Mouse (Mus musculus) cerebral cortex, adult 2 months (tissue): ENCODE measurements around the gene Upf3a.

ENCODE experiments used
- WGBS: fragments of 180-500 bp; shearing (Covaris S2); methylation state at CpG from one replicate; pipeline ENCODE4 v1.1.7; 2018; 5-methylcytosine and 5-hydroxymethylcytosine counted together

The Upf3a gene

DNA sequence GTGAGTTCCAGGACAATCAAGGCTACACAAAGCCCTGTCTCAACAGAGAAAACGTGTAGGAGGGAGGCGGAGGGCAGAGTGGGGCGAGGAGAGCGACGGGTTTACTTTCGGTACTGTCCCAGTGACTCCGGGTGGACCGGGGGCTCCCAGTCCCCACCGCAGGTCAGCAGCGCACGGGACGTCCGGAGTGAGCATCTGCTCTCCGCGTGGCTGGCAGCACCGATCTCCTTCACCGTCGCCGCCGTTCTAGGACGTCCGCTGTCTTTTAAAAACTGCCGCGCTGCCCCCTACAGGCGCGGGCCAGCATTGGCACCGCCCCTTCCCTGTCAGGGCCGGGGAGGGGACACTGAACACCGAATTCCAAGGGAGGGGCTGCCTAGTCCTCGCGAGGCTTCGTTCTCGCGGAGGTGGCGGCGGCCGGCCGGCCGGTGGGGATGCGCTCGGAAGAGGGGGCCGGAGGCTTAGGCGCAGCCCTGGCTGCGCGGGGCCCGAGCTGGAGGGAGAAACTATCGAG is at the start of gene Upf3a:
TSS of gene Upf3a (plus strand) at position 366 of the 514 bp plus-strand sequence.
- WGBS: 1% methylated on average over 47 of the region's 47 CpGs

DNA sequence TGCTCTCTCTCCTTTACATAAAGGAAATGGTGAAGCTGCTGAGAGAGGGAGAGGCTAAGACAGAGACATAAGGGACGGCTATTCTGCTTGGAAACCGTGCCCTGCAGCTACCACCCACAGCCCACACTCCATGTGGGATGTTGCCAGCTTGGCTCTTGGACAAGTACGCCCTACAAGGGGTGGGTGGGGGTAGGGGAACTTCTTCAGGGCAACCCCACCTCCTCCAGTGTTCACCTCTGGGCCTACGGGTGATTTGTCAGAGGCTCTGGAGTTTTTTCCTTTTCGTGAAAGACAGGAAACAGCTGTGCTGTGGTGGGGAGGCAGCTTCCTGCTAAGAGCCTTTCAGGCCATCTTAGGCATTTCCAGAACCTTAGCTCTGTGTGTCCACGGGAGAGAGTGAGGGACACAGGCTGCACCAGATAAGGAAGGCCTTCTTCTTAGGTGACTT is 45.1 kb upstream of the Upf3a start:
- whole genome bisulfite sequencing: 18% methylated on average over 6 of the region's 6 CpGs

DNA sequence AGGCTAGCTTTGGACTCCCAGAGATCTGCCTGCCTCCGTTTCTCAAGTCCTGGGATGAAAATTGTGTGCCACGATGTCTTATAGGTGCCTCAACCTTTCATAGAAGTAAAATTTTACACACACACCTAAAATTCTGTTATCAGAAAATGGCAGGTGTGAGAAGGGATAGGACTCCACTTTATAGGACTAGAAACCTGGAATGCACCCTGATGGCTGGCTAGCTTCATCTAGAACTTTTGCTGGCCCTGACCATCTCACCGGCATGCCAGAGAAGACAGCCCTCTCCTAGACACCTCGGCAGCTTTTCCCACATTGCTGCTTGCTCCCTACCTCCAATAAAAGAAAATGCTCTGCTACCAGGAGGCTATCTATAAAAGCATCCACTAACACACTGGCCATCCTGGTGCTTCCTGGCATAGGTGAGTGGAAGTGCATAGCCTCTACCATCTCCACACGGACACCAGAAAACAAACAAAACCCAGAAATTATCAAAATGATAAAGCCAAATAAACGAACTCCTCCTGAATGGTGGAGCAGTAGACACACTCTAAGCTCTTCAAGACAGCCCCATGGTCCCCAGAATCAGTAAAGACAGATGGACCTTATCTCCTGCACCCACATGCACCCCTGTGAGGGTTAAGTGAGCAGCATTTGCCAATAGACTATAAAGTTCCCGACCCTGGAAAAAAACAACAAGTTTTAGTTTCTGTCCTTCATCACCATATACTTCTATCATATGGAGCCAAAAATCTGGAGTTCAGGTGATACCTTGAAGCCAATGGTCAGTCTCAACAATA is 44.4 kb upstream of the Upf3a start:
- 84% methylated on average over 7 of the region's 7 CpGs for WGBS

DNA sequence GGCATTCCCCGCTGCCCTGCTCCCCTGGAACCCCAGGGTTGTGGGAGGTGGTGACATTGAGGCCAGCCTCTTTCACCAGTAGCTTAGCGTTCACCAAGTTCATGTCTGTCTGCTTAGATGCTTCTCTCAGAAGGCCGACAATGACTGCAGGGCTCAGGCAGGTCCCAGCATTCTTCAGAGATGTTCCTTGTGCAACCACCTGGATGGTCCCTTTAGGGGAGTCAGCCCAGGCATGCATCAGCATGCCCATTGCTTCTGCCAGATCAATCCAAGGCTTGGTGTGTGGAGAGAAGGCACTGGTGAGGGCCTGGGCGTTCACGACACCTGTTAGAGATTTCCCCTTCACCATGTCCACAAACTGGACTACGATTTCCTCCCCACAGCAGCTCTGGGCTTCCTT is 39.2 kb upstream of the Upf3a start:
- 98% methylated on average over 5 of the region's 6 CpGs for WGBS

DNA sequence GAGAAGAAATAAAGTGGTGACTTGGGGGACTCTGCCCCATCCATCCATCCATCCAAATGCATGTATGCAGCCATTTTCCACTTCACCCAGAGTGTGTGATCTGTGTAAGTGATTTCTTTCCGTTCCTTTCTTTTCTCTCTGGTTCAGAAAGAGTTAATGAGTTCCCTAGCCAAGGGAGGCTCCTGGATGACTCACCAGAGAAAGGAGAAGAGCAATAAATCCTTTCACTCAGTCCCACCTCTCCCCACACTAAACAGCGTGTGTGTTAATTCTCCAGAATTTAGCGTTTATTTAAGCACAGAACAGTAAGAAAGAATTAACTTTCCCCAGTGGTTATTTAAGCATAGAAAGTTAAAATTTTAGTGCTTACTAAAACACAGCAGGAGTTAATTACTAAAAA is 37.8 kb upstream of the Upf3a start:
- WGBS: 39% methylated on average over 3 of the region's 3 CpGs

DNA sequence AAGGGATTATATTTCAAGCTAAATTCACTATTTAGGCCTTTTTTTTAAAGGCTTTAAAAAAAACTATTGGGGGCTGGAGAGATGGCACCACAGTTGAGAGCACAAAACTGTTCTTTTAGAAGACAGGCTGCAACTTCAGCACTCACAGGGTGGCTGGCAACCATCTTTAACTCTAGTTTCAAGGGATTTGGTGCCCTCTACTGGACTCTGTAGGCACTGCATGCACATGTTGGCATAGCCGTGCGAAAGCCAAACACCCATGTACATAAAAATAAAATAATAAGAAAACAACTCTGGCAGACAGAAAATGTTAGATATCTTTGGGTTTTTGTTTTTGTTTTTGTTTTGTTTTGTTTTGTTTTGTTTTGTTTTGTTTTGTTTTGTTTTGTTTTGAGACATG is 31.7 kb upstream of the Upf3a start:
- 26% methylated on average over 2 of the region's 2 CpGs for WGBS

DNA sequence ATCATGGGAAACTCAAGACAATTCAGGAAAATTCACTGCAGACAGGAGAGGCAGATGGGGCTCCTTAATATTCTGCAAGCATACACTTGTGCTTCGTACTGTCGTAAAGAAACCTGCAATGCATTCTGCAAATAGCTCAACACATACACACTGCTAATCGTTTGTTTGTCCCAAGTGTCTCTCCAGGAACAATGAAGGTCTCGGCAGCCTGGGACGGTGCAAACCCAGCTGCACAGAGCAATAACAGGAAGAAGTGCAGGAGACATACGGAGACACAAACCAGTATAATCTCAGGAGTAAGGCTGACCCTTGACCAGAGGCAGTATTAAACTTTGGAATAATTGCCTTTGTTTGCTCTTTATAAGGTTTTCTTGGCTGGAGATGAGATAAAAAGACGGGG is 28.9 kb upstream of the Upf3a start:
- 53% methylated on average over 7 of the region's 7 CpGs for WGBS

DNA sequence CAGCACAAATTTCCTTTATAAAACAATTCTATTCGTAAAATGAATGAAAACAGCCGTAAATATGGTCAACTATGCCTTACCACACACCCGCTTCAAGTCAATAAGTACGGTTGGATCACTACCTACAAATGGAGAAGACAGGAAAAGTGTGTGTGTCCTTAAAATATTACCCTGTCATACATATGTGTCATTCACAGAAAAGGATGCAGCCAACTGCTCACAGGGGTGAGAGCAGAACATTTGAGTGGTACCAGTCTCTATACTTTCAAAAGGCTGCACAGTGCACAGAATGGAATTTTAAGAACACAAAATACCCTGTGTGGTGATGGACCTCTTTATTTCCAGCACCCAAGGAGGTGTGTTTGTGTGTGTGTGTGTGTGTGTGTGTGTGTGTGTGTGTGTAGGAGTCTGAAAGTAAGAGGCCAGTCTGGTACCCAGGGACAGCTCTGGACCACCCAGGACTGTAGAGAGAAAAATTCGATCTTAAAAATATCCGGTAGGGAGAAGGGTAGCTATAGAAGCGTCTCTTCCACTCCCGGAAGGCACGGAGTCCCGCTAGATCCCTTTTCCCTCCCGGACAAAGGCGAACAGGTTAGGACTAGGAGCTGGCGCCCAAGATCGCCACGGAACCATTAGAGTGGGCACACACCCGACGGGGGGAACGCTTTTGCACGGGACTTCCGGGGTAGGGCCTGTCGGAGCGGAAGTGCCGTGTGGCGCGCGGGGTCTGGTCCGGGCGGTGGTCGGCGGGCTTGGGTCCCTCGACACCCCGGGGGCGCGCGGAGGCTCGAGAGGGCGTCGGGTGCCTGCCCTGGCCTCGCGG is 28.2 kb upstream of the Upf3a start, which contains the start of gene Cdc16:
TSS of gene Cdc16 (plus strand) at position 695 of the 823 bp plus-strand sequence.
- 7% methylated on average over 40 of the region's 40 CpGs for WGBS

DNA sequence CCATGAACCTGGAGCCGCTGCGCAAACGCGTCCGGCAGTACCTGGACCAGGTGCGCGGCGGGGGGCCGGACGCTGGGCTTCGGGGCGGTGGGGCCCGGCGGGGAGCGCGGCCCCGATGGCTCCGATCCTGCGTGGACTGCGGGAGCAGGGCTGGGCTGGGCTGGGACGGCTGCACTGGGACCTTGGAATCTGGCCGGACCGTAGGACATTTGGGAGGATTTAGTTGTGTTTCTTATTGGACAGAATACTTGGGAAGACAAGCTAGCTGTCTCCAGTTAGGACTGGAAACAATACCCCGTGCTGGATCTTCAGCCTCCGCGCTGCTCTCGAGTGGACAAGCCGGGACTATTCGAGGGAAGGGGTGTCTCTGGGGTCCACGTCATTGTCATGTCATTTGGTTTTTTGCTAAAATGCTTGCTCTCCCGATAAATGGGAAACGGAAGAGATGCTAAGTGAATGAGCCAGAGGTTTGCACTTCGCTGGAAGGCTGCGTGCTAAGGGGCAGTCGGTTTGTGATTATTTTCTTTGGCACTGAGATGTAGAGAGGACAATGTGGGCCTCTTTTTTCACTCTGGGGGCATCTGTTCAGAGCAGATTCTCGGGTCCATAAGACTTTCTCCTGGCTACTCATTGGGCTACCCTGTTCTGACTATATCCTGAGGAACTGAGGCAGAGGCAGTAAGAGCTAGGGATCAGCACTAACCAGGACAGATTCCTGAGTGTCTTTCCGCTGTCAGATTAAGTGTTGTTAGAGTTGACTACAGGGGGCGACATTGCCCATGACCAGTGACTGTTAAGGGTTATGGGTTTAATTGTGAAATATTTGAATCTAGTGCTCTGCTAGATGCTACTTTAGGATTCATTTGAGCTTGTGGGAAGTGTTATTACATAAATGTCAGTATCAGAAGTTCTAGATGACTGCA is 27.3 kb upstream of the Upf3a start:
- WGBS: under 1% methylated on average over 37 of the region's 38 CpGs

DNA sequence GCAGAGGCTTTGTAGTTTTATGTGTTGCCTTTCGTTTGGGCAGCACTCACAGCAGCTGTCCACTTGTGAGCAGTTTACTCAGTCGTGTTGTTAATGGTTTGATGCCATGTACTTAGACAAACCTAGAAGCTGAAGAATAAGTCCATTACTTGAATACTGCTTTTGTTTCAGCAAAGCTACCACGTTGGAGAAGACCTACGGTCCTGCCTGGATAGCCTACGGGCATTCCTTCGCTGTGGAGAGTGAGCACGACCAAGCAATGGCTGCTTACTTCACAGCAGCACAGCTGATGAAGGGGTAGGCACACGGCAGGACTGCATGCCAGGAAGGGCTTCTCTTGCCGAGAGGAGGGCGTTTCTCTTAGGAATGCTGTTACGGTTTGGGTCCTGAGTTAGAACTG is 16.2 kb upstream of the Upf3a start:
- WGBS: 81% methylated on average over 11 of the region's 11 CpGs

DNA sequence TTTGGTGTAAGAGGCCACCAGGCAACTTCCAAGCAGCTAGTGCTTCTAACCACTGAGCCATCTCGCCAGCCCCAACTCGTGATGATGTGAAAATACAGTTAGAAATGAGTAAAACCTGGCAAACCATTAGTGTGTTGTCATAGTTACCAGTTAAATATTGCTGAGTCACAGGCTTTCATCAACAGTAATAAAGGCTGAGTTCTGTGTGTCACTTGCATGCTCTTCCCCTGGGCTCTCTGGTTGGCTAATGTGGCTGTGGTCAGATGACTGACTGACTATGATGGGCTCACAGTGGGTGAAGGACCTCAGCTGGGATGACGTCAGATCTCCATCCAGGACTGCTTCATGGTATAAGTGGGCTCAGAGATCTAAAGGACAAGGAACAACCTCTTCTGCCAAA is 4.9 kb upstream of the Upf3a start:
- WGBS: 66% methylated on average over 3 of the region's 3 CpGs

DNA sequence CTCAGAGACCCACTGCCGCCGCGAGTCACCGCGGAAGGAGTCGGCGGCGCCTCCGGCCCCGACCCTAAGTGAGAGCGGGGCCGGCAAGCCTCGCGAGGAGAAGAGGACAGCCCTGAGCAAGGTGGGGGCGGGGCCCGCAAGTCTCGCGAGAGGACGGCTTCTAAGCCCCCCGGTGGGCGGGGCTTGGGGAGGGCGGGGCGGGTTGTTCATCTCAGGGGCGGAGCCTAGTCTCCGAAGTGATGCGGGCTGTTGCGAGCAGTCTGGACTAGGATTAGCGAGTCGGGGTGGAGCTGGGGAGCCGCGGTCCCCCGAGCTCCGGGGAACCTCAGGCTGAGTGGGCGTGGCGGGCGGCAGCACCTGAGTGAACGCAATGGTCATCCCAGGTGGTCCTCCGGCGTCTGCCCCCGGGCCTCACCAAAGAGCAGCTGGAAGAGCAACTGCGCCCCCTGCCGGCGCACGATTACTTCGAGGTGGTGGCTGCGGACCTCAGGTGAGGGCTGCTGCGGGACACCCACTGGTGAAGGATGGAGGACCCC is 417 bp downstream of the Upf3a start:
- under 1% methylated on average over 44 of the region's 47 CpGs for WGBS

DNA sequence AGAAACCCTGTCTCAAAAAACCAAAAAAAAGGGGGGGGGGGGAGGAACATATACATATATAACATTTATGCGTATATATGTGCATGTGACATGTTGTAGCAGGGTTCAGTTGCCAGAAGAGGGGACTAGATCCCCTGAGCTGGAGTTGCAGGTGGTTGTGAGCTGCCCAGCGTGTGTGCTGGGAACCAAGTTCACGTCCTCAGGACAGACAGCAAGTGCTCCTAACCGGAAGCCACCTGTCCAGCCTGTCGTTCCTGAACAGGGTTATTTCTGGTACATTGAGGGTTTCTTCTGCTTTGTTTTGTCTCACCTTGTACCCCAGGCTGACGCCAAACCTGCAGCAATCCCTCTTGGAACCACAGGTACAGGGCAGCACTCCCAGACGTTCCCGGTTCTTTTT is 4.2 kb downstream of the Upf3a start:
- WGBS: 96% methylated on average over 8 of the region's 8 CpGs

DNA sequence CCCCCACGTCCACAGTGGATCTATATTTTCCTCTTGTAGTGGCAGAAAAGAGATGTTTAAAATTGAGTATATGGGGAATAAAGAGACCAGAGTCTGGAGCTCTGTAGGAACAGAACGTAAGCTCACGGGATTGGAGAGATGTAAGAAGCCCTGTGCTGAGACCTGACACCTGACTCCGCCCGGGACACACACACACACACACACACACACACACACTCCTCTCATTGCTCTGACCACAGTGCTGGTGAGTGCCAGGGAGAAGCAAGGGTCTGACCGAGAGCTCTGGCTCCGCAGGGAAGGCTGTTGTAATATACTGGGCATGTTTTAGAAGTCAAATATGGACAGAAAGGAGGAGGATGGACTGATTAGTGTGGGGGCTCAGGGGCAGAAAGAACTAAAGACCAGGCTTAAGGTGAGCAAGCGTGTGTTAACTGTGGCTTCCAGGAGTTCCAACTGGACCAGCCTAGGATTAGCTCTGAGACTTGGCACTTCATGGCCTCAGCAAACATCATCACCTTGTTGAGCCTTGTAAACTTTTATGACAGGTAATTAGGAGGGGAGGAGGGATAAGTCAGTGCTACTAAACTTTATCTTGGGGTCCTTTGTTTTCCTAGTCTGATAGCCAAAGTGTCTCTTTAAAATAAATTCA is 7.8 kb downstream of the Upf3a start:
- WGBS: 82% methylated on average over 8 of the region's 8 CpGs

DNA sequence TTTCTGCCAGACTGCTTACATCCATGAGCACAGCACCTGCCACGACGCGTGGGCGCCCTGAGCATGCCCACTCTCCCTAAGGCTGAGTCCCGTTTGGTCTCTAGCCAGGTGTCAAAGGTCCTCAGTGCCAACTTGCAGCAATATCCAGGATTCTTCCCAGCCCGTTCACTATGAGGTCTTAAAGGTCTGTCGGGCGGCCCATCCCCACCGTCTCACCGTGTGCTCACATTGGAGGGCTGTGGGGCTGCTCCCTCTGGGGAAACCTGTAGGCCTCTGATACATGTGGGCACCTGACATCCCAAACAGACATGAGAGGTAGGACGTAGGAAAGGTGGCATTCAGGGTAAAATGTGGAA is 8.3 kb downstream of the Upf3a start:
- WGBS: 91% methylated on average over 11 of the region's 11 CpGs

DNA sequence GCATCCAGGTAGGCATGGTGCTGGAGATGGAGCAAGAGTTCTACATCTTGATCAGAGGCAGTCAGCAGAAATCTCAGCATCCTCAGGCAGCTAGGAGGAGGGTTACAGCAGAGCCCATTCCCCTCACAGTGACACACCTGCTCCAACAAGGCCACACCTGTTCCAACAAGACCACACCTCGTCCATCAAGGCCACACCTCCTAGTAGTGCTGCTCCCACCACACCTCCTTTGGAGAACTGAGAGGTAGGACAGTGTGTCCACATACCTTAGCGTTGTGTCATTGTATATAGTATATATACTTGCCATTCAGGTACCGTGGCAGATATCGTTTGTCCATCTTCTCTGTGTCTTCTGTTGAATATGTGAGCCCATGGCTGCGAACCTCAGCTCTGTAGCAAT is 12.3 kb downstream of the Upf3a start:
- WGBS: 97% methylated on average over 5 of the region's 5 CpGs

DNA sequence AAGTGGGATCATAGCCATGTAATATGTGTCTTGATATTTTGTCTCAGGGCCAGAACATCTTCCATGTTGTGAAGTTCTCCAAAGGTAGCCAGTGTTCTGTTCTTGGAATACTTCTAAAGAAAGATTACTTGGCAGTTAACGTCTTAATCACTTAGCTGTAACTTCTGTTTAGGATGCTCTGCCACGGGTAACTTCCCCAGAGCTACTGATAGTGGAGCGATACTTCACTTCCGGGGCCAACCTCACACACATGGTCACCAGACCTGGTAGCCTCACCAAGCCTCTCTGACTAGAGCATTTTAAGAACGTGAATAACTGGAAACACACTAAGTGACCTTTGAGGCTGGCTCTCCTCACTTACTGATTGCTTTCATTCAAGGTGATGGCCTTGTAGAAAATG is 14.2 kb downstream of the Upf3a start:
- WGBS: 86% methylated on average over 5 of the region's 5 CpGs

DNA sequence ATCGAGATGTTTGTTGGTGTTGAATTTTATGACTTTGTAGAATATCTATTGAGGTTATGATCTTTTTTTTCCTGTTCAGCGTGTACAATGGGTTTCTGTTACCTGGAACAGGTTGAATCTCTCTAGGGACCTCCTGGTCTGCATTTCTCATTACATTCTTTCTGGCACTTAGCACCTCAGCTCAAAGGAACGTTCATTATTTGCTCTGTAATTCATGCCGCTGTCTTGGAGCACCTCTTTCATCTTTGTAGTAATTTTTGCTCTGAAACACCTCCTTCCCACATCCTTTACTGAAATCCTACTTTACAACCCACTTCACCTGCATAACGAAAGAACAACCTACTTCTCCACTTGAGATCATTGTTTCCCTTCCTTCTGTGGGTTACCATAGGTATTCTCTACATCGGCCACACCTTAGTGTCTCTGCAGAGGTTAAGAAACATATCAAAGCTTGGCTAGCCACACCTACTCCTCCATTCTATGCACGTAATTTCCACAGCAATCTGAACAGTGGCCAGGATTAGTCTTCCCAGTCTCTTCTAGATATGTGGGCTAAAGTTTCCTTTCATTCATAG is 43.3 kb downstream of the Upf3a start:
- WGBS: 71% methylated on average over 7 of the region's 7 CpGs

DNA sequence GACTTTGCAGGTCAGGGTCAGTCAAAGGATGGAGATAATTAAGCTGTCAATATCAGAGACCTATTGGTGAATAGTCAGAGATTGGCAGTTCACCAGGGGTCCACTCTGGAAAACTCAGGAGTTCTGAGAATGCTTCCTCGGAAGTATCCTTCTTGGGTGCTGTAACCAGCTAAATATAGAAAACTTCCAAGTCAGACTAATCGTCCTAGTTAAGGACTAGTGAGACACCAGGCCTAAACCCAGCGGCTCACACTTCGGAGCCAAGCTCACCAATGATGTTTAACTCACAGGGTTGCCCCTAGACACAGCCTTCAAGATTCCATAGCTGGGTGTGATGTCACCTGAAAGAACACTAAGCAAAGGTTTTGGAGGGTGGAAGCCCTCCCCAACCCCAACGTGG is 52.9 kb downstream of the Upf3a start, which contains the start of gene AF366264:
TSS of gene AF366264 (minus strand) at position 101 of the 400 bp plus-strand sequence.
- WGBS: 87% methylated on average over 5 of the region's 5 CpGs

DNA sequence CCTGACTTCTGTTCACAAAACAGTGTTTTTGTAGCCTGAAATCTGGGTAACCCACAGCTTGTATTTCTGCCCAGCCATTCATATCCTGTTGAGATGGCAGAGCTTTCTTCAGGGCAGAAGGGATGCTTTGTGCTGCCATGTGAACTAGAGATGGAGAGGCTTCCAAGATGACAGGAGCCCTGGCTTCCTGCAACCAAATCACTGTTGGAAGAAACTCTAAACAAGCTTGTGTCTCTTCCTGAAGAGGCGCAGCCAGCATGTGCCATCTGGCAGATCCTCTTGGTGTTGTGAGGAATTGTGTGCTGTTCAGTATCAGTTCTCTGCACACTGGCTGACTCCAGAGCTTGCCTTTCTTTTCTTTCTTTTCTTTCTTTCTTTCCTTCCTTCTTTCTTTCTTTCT is 57.9 kb downstream of the Upf3a start:
- 48% methylated on average over 1 of the region's 1 CpGs for WGBS
